Mouse (Mus musculus) limb, embryonic 10.5 days (tissue): ENCODE measurements around the gene Dock8. TPM values are rescaled to one million over a fixed set of nuclear protein-coding genes. Genes with fewer than 3 reads are reported as not detected.

Experiments used
- DNase-seq: peaks from one replicate; pipeline ENCODE4 v3.0.0-alpha.2; 2017; ENCODE audit warnings: low spot score
- H3K27ac ChIP-seq: fragments of 300-500 bp; sonication (generic); 2 replicates; pipeline ENCODE4 v1.5.1; 2016; ENCODE audit warnings: mild to moderate bottlenecking
- H3K27me3 ChIP-seq: fragments of 300-500 bp; sonication (generic); 2 replicates; pipeline ENCODE4 v1.6.1; 2016; ENCODE audit warnings: low read depth, mild to moderate bottlenecking; ENCODE audit not compliant: poor library complexity, severe bottlenecking
- H3K36me3 ChIP-seq: fragments of 300-500 bp; sonication (generic); 2 replicates; pipeline ENCODE4 v1.6.1; 2016; ENCODE audit warnings: mild to moderate bottlenecking, moderate library complexity
- H3K4me1 ChIP-seq: fragments of 300-500 bp; sonication (generic); 2 replicates; pipeline ENCODE4 v1.6.1; 2016
- H3K4me3 ChIP-seq: fragments of 300-500 bp; sonication (generic); 2 replicates; pipeline ENCODE4 v1.5.1; 2016; ENCODE audit warnings: mild to moderate bottlenecking, moderate library complexity
- H3K9me3 ChIP-seq: fragments of 300-500 bp; sonication (generic); replicated peaks from 2 replicates; pipeline ENCODE4 v1.6.1; 2016; ENCODE audit warnings: mild to moderate bottlenecking
- WGBS: fragments of 180-500 bp; shearing (Covaris S2); methylation state at CpG from one replicate; pipeline ENCODE4 v1.1.7; 2016; 5-methylcytosine and 5-hydroxymethylcytosine counted together
- polyA plus RNA-seq: library from polyadenylated mRNA; unstranded; fragments of >200 nt; fragmentation: Nextera tagmentation; extraction: Ambion mirVana; gene quantifications from 2 replicates; pipeline ENCODE4 v1.2.1, GENCODE M21; 2016

The Dock8 gene
- polyA plus RNA-seq, 1 experiment from 2014 or later: 1.2 TPM

- H3K27ac ChIP-seq: no peak overlapping the region
- no peaks in the 10 kb centered on the region for H3K4me1 ChIP-seq
- no peaks in the 10 kb centered on the region for H3K9me3 ChIP-seq
- no peak for DNase-seq
- 76% methylated on average over 7 of the region's 7 CpGs for WGBS
- H3K27me3 ChIP-seq: no peaks in the 10 kb centered on the region
- H3K36me3 ChIP-seq: no peaks in the 10 kb centered on the region
- H3K4me3 ChIP-seq: no peak overlapping the region
Measured at GRCm38 (mm10) chr19:24983857-24984498, 15.4 kb upstream of the Dock8 start.

GRCm38 (mm10) chr19:24985045-24985444 lies 14.3 kb upstream of the Dock8 start:
- Histone ChIP-seq H3K27me3 (no peaks in the 10 kb centered on the region), H3K36me3 (no peaks in the 10 kb centered on the region), H3K4me1 (no peaks in the 10 kb centered on the region), H3K9me3 (no peaks in the 10 kb centered on the region), H3K27ac (no peak overlapping the region), H3K4me3 (no peak overlapping the region)
- DNase-seq: no peak
- WGBS: 100% methylated on average over 2 of the region's 2 CpGs

DNA sequence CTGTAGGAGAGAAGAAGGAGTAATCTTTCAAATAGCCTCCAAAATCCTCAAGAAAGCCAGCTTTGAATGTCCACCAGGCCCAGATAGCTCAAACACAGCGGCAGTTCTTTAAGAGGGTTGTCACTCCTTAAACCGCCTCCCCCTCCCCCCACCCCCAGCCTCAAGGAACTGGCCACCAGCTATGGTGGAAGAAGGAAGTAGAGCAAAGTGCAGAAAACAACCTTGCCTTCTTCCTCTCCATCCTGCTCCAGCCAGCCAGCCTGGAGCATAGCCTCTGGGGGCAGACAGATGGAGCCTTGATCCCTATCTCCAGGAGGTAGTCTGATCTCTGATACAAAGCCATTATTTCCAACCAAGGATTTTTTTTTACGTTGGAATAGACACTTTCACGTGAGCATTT lies 12.0 kb upstream of the Dock8 start:
- Histone ChIP-seq H3K27me3 (no peaks in the 10 kb centered on the region), H3K27ac (no peak overlapping the region), H3K4me3 (no peak overlapping the region), H3K9me3 (no peaks in the 10 kb centered on the region), H3K4me1 (no peaks in the 10 kb centered on the region), H3K36me3 (no peaks in the 10 kb centered on the region)
- 85% methylated on average over 4 of the region's 4 CpGs for WGBS
- no peak for DNase-seq

- H3K4me1 ChIP-seq: no peaks in the 10 kb centered on the region
- H3K4me3 ChIP-seq: no peak overlapping the region
- WGBS: 84% methylated on average over 5 of the region's 5 CpGs
- H3K9me3 ChIP-seq: no peaks in the 10 kb centered on the region
- no peaks in the 10 kb centered on the region for H3K27me3 ChIP-seq
- no peak for DNase-seq
- H3K36me3 ChIP-seq: no peaks in the 10 kb centered on the region
- no peak overlapping the region for H3K27ac ChIP-seq
Measured at GRCm38 (mm10) chr19:24988831-24989230, 10.5 kb upstream of the Dock8 start.

DNA sequence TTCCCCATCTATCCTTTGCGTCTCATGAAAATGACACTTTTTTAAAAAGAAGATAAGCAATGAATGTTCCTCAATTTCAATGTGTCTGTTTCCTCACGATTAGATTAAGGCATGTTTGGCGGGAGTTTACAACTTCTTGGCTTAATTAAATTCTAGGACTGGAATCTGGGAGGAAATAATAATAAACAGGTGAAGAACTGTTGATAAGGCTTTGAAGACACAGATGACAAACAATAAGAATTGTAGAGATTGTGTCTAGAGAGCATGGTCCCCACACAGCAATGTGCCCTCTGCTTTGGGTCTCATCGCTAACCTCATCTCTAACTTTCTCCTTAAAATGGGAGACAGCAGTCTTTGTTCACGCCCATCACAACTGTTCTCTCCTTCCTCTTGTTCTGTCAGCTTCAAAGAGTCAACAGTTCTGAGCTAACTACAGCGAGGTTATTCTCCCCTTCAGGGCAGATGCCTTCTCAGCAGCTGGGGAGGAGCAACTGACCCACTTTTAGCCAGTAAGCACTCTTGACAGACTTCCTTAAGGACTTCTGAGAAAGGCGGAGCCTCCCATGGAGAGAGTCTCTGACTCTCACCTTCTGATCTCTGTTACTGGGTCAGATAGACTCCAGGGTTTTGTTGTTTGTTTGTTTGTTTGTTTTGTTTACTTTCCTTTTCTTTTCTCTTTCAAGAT lies 9.1 kb upstream of the Dock8 start:
- Histone ChIP-seq H3K9me3 (no peaks in the 10 kb centered on the region), H3K27ac (no peak overlapping the region), H3K36me3 (no peaks in the 10 kb centered on the region), H3K27me3 (no peaks in the 10 kb centered on the region), H3K4me3 (no peak overlapping the region), H3K4me1 (peaks cover 9% of the 10 kb centered on the region)
- DNase-seq: no peak
- WGBS: 70% methylated on average over 7 of the region's 7 CpGs

DNA sequence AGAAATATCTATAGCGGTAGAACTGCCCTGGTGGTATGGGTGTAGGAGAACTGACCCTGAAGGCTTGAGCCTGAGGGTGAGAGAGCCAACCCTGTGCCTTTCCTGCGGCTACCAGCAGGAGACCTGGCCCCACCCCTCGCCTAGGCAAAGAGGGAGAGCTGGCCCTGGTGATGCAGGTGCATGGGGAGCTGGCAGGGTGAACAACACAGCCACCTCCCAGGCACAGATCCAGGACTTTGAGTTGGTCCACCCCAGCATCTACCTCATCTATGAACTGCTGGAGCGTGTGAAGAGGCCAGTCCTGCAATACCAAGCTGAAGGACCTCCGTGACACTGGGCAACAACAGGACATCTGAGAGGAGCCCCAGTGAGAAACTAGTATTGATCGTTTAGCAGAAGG lies 5.8 kb upstream of the Dock8 start:
- no peaks in the 10 kb centered on the region for H3K36me3 ChIP-seq
- no peaks in the 10 kb centered on the region for H3K9me3 ChIP-seq
- H3K27ac ChIP-seq: no peak overlapping the region
- peaks cover 9% of the 10 kb centered on the region for H3K4me1 ChIP-seq
- no peak overlapping the region for H3K4me3 ChIP-seq
- WGBS: 69% methylated on average over 6 of the region's 6 CpGs
- peaks cover 27% of the 10 kb centered on the region for H3K27me3 ChIP-seq
- DNase-seq: no peak

- WGBS: 52% methylated on average over 8 of the region's 8 CpGs
- peaks cover 18% of the 10 kb centered on the region for H3K4me1 ChIP-seq
- H3K27me3 ChIP-seq: peaks cover 40% of the 10 kb centered on the region
- no peak overlapping the region for H3K27ac ChIP-seq
- no peaks in the 10 kb centered on the region for H3K36me3 ChIP-seq
- H3K9me3 ChIP-seq: no peaks in the 10 kb centered on the region
- no peak for DNase-seq
- no peak overlapping the region for H3K4me3 ChIP-seq
Measured at GRCm38 (mm10) chr19:24994900-24995299, 4.4 kb upstream of the Dock8 start.

GRCm38 (mm10) chr19:24996815-24997704 lies 2.3 kb upstream of the Dock8 start:
- no peak overlapping the region for H3K4me3 ChIP-seq
- H3K9me3 ChIP-seq: no peaks in the 10 kb centered on the region
- H3K4me1 ChIP-seq: peaks cover 18% of the 10 kb centered on the region
- 67% methylated on average over 12 of the region's 12 CpGs for WGBS
- H3K36me3 ChIP-seq: no peaks in the 10 kb centered on the region
- no peak overlapping the region for H3K27ac ChIP-seq
- no peak for DNase-seq
- H3K27me3 ChIP-seq: peaks cover 62% of the 10 kb centered on the region

- Histone ChIP-seq H3K9me3 (no peaks in the 10 kb centered on the region), H3K27me3 (peaks cover 72% of the 10 kb centered on the region), H3K27ac (no peak overlapping the region), H3K4me1 (peaks cover 18% of the 10 kb centered on the region), H3K36me3 (no peaks in the 10 kb centered on the region), H3K4me3 (0 out of 2 replicates have a peak overlapping the region, but pooled peaks have one; percentile 81)
- no peak for DNase-seq
- WGBS: 79% methylated on average over 5 of the region's 5 CpGs
Measured at GRCm38 (mm10) chr19:24998561-24998960, 773 bp upstream of the Dock8 start.

- H3K27ac ChIP-seq: no peak overlapping the region
- no peaks in the 10 kb centered on the region for H3K9me3 ChIP-seq
- WGBS: 31% methylated on average over 9 of the region's 9 CpGs
- peak overlapping the region; percentile 81 for H3K4me3 ChIP-seq
- H3K27me3 ChIP-seq: peaks cover 72% of the 10 kb centered on the region
- no peaks in the 10 kb centered on the region for H3K36me3 ChIP-seq
- H3K4me1 ChIP-seq: peaks cover 10% of the 10 kb centered on the region
- no peak for DNase-seq
Measured at GRCm38 (mm10) chr19:25000153-25000552, 819 bp downstream of the Dock8 start.

GRCm38 (mm10) chr19:25002032-25002431 lies 2.7 kb downstream of the Dock8 start:
- Histone ChIP-seq H3K4me3 (no peak overlapping the region), H3K4me1 (peaks cover 10% of the 10 kb centered on the region), H3K9me3 (no peaks in the 10 kb centered on the region), H3K27me3 (peaks cover 60% of the 10 kb centered on the region), H3K27ac (no peak overlapping the region), H3K36me3 (no peaks in the 10 kb centered on the region)
- DNase-seq: no peak
- 89% methylated on average over 6 of the region's 6 CpGs for WGBS

DNA sequence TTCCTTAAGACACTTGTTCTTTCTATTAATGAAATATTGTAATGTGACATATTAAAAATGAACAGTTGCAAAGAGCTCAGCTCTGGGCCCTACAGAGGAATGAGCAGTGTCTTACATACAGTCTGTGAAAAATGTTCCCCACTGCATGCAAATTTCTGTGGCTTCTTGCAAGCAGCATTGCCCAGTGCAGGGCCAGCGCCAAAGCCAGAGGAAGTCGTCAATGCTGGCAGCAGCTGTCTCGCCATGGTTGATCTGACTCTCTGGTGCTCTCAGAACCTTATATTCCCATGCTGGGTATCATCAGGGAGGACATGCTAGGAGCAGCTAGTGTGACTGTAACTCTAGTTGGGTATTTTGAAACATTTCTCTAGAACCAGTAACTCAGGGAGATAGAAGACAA lies 3.5 kb downstream of the Dock8 start:
- Histone ChIP-seq H3K36me3 (no peaks in the 10 kb centered on the region), H3K4me3 (no peak overlapping the region), H3K27me3 (peaks cover 52% of the 10 kb centered on the region), H3K9me3 (no peaks in the 10 kb centered on the region), H3K27ac (no peak overlapping the region), H3K4me1 (peaks cover 10% of the 10 kb centered on the region)
- 83% methylated on average over 3 of the region's 3 CpGs for WGBS
- DNase-seq: no peak

DNA sequence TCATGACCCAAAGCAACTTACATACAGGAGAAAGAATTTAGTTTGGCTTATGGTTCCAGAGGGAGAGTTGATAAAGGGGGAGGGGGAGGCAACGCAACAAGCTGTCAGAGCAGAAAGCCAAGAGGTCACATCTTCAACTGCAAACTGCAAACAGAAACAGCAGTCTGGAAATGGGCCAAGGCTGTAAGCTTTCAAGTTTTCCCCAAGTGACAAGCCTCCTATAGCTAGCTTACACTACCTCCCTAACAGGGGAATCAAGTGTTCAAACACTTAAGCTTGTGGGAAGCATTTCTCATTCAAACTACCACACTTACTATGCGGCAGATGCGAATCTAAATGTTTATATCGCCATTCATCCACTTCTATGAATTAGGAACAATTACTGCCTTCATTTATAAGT lies 4.5 kb downstream of the Dock8 start:
- peaks cover 42% of the 10 kb centered on the region for H3K27me3 ChIP-seq
- no peak for DNase-seq
- H3K4me1 ChIP-seq: peaks cover 10% of the 10 kb centered on the region
- no peak overlapping the region for H3K4me3 ChIP-seq
- no peaks in the 10 kb centered on the region for H3K36me3 ChIP-seq
- 82% methylated on average over 4 of the region's 4 CpGs for WGBS
- no peak overlapping the region for H3K27ac ChIP-seq
- no peaks in the 10 kb centered on the region for H3K9me3 ChIP-seq
